Mouse (Mus musculus): ENCODE results near the gene Rpl11.

GRCm38 (mm10) chr4:135984556-135984955 is 68.7 kb downstream of the Rpl11 start:
- TF ChIP-seq POLR2A (IDR thresholded peaks at IDR 0.05; ENCODE audit: borderline replicate concordance, extremely low read depth, insufficient read depth, insufficient read length, poor library complexity, severe bottlenecking) (no peak), CTCF (IDR thresholded peaks at IDR 0.05; ENCODE audit: borderline replicate concordance, extremely low read depth, insufficient read depth, insufficient read length) (no peak)
